Mouse (Mus musculus) cerebellum, postnatal 36 days (tissue): ENCODE measurements at regions not wholly inside any gene's neighbourhood (a gene's known extent, or its start where the extent isn't known, plus 50 kb on each side); places are given as distances from the start of the nearest gene placed in this dataset.
A peak's percentile ranks its signal among the peaks of the same experiment; 100 is the strongest.

Source experiments
- DNase-seq, 2 experiments: peaks; one replicate each; pipeline ENCODE4 v3.0.0; 2021 to 2022; ENCODE audit warnings: mixed read lengths in 2 of 2

DNA sequence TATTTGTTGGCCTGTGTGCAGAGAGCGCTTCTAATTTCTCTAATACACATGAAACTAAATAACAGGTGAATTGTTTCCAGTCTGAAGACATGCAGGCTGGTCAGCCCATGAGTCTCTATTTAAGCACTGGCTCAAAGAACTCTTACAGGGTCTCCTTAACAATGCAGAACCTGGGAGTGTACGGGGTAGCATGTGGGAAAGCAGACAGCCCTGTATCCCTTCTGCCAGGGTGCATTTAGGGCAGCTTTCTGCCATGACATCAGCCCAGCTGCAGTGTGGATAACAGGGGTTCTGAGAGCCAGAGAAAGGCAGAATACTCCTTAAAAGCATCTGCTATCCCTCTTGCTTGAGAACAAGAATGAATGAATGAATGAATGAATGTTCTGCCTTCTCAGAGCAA lies 164.7 kb downstream of the Grb14 start:
- DNase-seq, result no peak

DNA sequence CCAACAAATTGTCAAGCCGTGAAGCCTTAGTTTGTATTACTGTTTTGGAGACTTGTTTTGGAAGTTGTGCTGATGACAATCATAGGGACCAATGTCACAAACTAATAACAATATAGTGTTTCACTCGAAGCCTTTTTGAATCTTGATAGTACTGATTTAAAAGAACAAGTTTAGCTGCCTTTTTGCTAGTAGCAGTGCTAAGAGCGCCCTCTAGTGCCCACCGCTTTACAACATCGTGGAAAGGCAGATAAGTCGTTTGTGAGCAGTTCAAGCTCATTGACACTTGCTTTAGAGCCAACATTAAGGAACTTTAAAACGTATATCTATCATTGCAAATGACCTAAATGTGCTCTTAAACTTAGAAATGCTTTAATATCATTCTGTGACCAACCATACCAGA lies 170.9 kb downstream of the Grb14 start:
- DNase-seq, result peak; percentile 66 to 74

- no peak for DNase-seq
Observed at GRCm38 (mm10) chr2:64852913-64853312, 171.9 kb downstream of the Grb14 start.

DNA sequence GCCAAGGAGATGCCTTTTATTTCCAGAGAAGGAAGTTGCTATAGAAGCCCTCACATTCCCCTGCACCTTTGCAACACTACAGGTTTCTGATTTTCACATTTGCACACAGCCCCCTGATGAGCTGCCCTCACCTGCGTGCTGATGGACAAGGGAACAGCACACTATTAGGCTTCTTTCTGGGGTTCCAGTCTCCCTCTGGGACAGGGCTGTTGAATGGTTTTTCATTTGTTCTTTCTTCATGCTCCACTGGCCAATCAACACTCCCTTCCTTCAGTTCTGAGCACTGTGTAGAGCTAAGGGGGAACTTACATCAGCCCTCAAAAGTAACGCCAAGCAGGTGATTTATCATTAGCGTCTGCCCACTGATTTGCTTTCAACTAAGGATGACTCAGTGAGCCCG lies 173.7 kb downstream of the Grb14 start:
- no peak for DNase-seq

DNA sequence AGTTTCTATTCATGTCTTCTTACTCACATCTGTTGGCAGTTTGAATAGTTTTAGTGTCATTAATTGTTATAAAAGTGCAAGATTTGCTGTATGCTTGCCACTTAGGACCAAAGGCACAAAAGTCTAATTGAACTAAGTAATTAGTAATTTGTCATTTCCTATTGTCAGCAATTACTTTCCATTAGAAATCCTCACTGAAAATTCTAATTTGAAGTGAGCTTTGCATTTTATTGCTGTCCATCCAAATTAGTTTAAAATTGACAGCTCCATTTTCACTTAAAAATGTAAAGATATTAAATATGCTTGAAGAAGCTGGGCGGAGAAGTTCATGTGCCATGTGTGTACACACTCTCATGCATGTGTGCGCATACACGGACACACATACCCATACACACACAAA lies 174.1 kb downstream of the Grb14 start:
- no peak for DNase-seq

DNA sequence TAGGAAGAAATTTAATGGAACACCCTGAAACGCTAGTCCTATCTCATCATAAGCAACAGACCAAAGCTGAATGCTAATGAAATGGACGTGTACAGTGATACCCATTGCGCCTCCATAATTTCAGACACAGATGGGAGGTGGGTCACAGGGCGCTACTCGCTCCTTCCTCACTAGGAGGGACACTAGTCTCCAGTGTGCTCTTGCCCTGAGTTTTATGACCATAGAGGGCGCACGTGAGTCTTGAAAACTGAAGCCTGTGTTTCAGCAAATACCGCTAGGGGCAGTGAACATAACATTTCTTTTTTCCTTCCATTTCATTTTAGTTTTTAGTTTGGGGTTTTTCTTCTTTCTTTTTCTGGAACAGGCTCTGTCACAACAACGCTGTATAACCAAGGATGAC lies 200.3 kb downstream of the Grb14 start:
- DNase-seq, result no peak

GRCm38 (mm10) chr2:64823905-64824304 lies 200.9 kb downstream of the Grb14 start:
- no peak for DNase-seq

- DNase-seq, result no peak
Observed at GRCm38 (mm10) chr2:64823074-64823473, 201.7 kb downstream of the Grb14 start.

DNA sequence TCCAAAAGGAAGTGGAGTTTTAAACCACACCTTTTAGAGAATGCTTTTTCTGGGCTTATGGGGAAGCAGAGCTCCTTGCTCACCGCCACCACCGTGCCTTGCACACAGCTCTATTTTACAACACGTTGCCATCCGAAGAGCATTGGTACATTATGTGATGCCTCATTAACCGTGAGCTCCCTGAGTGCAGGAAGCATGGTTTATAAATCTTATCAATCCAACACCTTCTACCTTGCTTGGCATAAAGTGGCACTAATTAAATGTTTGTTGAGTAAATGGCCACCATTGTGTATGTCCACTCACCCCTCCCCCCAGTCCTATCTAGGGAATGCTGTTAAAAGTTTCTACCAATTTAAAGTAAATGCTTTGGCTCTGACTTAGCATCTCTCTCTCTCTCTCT lies 206.6 kb downstream of the Grb14 start:
- no peak for DNase-seq
